Mouse (Mus musculus) heart, postnatal 0 days (tissue): ENCODE data around the gene Ddx46.

ENCODE experiments used
- CTCF ChIP-seq: IDR thresholded peaks from 2 replicates; pipeline ENCODE4 v1.5.1; 2016; ENCODE audit warnings: antibody characterized with exemption, control low read depth, low read depth
- EP300 ChIP-seq: IDR thresholded peaks from 2 replicates; pipeline ENCODE4 v1.6.1; 2016; ENCODE audit warnings: antibody characterized with exemption, low read depth

DNA sequence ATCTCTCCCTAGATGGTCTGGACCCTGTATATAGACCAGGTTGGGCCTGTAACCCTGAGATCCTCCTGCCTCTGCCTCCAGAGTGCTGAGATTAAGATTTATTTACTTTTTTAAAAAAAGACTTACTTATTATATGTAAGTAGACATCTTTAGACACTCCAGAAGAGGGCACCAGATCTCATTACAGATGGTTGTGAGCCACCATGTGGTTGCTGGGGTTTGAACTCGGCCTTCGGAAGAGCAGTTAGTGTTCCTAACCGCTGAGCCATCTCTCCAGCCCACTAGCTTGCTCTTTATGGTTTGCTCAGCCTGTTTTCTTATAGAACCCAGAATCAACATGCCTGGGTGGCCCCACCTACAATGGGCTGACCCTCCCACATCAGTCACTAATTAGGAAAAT lies 78.0 kb downstream of the Ddx46 start:
- no peak for TF ChIP-seq CTCF
- TF ChIP-seq EP300: no peak
